Mouse (Mus musculus): ENCODE results near the gene Catsper1.

- TF ChIP-seq CTCF (IDR thresholded peaks at IDR 0.05; ENCODE audit: borderline replicate concordance, insufficient read depth, low read depth, low read length) (no peak), POLR2A (IDR thresholded peaks at IDR 0.05; ENCODE audit: borderline replicate concordance, insufficient read depth, low read length) (no peak)
These were observed 39.8 kb upstream of the Catsper1 start for GRCm38 (mm10) chr19:5295736-5296075.

Data from cerebellum, adult 2 months (tissue).